Mouse (Mus musculus) ovary, postnatal 10 days (tissue): ENCODE results near the gene Jmy.

ENCODE experiments used
- DNase-seq: peaks from one replicate; pipeline ENCODE4 v3.0.0; 2022; ENCODE audit warnings: low spot score

The Jmy gene

GRCm38 (mm10) chr13:93458616-93459015 is 41.0 kb downstream of the Jmy start:
- DNase-seq, result no peak

- no peak for DNase-seq
Observed at GRCm38 (mm10) chr13:93453275-93453674, 46.3 kb downstream of the Jmy start.

GRCm38 (mm10) chr13:93440167-93440566 is 59.4 kb downstream of the Jmy start:
- DNase-seq, result no peak

- DNase-seq, result no peak
Observed at GRCm38 (mm10) chr13:93429205-93429604, 70.4 kb downstream of the Jmy start.

- DNase-seq, result no peak
Observed at GRCm38 (mm10) chr13:93427920-93428876, 71.4 kb downstream of the Jmy start.

- DNase-seq, result no peak
Observed at GRCm38 (mm10) chr13:93423224-93423623, 76.4 kb downstream of the Jmy start.

- no peak for DNase-seq
Observed at GRCm38 (mm10) chr13:93419779-93420178, 79.8 kb downstream of the Jmy start.

GRCm38 (mm10) chr13:93418292-93418691 is 81.3 kb downstream of the Jmy start:
- no peak for DNase-seq

- DNase-seq, result no peak
Observed at GRCm38 (mm10) chr13:93415055-93415454, 84.6 kb downstream of the Jmy start.

- DNase-seq, result no peak
Observed at GRCm38 (mm10) chr13:93410343-93410742, 89.3 kb downstream of the Jmy start.

GRCm38 (mm10) chr13:93406855-93407254 is 92.8 kb downstream of the Jmy start:
- no peak for DNase-seq

GRCm38 (mm10) chr13:93401947-93402346 is 97.7 kb downstream of the Jmy start:
- no peak for DNase-seq

GRCm38 (mm10) chr13:93399710-93400216 is 99.8 kb downstream of the Jmy start:
- DNase-seq, result no peak

- no peak for DNase-seq
Observed at GRCm38 (mm10) chr13:93389242-93389625, 110.4 kb downstream of the Jmy start.

GRCm38 (mm10) chr13:93388594-93389241 is 110.9 kb downstream of the Jmy start:
- no peak for DNase-seq

GRCm38 (mm10) chr13:93387440-93387839 is 112.2 kb downstream of the Jmy start:
- DNase-seq, result no peak

- no peak for DNase-seq
Observed at GRCm38 (mm10) chr13:93385147-93385546, 114.5 kb downstream of the Jmy start.

- no peak for DNase-seq
Observed at GRCm38 (mm10) chr13:93384481-93384880, 115.1 kb downstream of the Jmy start.

- DNase-seq, result no peak
Observed at GRCm38 (mm10) chr13:93383620-93384019, 116.0 kb downstream of the Jmy start.

- no peak for DNase-seq
Observed at GRCm38 (mm10) chr13:93383092-93383491, 116.5 kb downstream of the Jmy start.

GRCm38 (mm10) chr13:93381301-93381700 is 118.3 kb downstream of the Jmy start:
- no peak for DNase-seq

- no peak for DNase-seq
Observed at GRCm38 (mm10) chr13:93380399-93381063, 119.1 kb downstream of the Jmy start.
